Mouse (Mus musculus) MEL (cell line): ENCODE data around the gene Cyp2c23. TPM values are rescaled to one million over a fixed set of nuclear protein-coding genes. Genes with fewer than 3 reads are reported as not detected.
A peak's percentile ranks its signal among the peaks of the same experiment; 100 is the strongest.

Experiments
- DNase-seq: peaks from one replicate; pipeline ENCODE4 v3.0.0; 2011; ENCODE audit warnings: low read depth, low spot score
- H3K27ac ChIP-seq: 2 replicates; pipeline ENCODE4 v1.5.1; 2012; ENCODE audit warnings: low read depth, mild to moderate bottlenecking, control low read depth, low read length, moderate library complexity; ENCODE audit not compliant: control insufficient read depth
- H3K27me3 ChIP-seq, 2 experiments: fragments of 150-350 bp in 1 of 2; sonication (generic) in 1 of 2; 2 replicates each; pipeline ENCODE4 v1.6.1; 2012; ENCODE audit warnings: low read length in 2 of 2, mild to moderate bottlenecking in 2 of 2, improper control_type of control experiment in 1 of 2, moderate library complexity in 1 of 2; ENCODE audit not compliant: insufficient read depth in 2 of 2, control insufficient read depth in 1 of 2
- H3K36me3 ChIP-seq, 2 experiments: 2 replicates each; pipeline ENCODE4 v1.6.1; 2012 to 2014; ENCODE audit warnings: low read length in 2 of 2, improper control_type of control experiment in 1 of 2, inconsistent platforms in 1 of 2, mild to moderate bottlenecking in 1 of 2; ENCODE audit not compliant: insufficient read depth in 2 of 2, control insufficient read depth in 1 of 2
- H3K4me1 ChIP-seq, 2 experiments: fragments of 150-350 bp in 1 of 2; sonication (generic) in 1 of 2; 2 replicates each; pipeline ENCODE4 v1.6.1; 2012; ENCODE audit warnings: low read length in 2 of 2, improper control_type of control experiment in 1 of 2, mild to moderate bottlenecking in 1 of 2; ENCODE audit not compliant: insufficient read depth in 2 of 2, control insufficient read depth in 1 of 2
- H3K4me3 ChIP-seq, 2 experiments: fragments of 150-350 bp in 1 of 2; sonication (generic) in 1 of 2; 2 replicates each; pipeline ENCODE4 v1.5.1; 2012; ENCODE audit warnings: low read depth in 2 of 2, low read length in 2 of 2, mild to moderate bottlenecking in 2 of 2, moderate library complexity in 2 of 2, control low read depth in 1 of 2, improper control_type of control experiment in 1 of 2; ENCODE audit not compliant: control insufficient read depth in 1 of 2, insufficient read depth in 1 of 2
- H3K79me2 ChIP-seq: 2 replicates; pipeline ENCODE4 v1.6.1; 2012; ENCODE audit warnings: mild to moderate bottlenecking, low read length, moderate library complexity; ENCODE audit not compliant: control insufficient read depth, poor library complexity, insufficient read depth
- H3K9ac ChIP-seq: 2 replicates; pipeline ENCODE4 v1.6.1; 2012; ENCODE audit warnings: low read depth, mild to moderate bottlenecking, control low read depth, low read length, moderate library complexity; ENCODE audit not compliant: control insufficient read depth, poor library complexity, severe bottlenecking
- H3K9me3 ChIP-seq: fragments of 150-350 bp; sonication (generic); replicated peaks from 2 replicates; pipeline ENCODE4 v1.6.1; 2012; ENCODE audit warnings: mild to moderate bottlenecking, low read length, improper control_type of control experiment, moderate library complexity; ENCODE audit not compliant: insufficient read depth
- BHLHE40 ChIP-seq: IDR thresholded peaks from 2 replicates; pipeline ENCODE4 v1.6.1; 2012; ENCODE audit warnings: low read depth, mild to moderate bottlenecking, inconsistent platforms, low read length, improper control_type of control experiment, borderline replicate concordance
- CTCF ChIP-seq, 3 experiments: IDR thresholded peaks in 2 of 3; conservative IDR thresholded peaks in 1 of 3; 2 replicates each; pipeline ENCODE4 v1.5.1; 2011 to 2012; ENCODE audit warnings: low read length in 3 of 3, low read depth in 2 of 3, mild to moderate bottlenecking in 2 of 3, improper control_type of control experiment in 1 of 3, inconsistent platforms in 1 of 3, mixed read lengths in 1 of 3, moderate library complexity in 1 of 3; ENCODE audit not compliant: control insufficient read depth in 1 of 3, insufficient read depth in 1 of 3, poor library complexity in 1 of 3, severe bottlenecking in 1 of 3
- E2F4 ChIP-seq: IDR thresholded peaks from 2 replicates; pipeline ENCODE4 v1.6.1; 2011; ENCODE audit warnings: low read depth, low read length, improper control_type of control experiment, borderline replicate concordance
- EP300 ChIP-seq, 2 experiments: IDR thresholded peaks; 2 replicates each; pipeline ENCODE4 v1.6.1; 2011; ENCODE audit warnings: improper control_type of control experiment in 2 of 2, low read length in 2 of 2, low read depth in 1 of 2, mild to moderate bottlenecking in 1 of 2
- GABPA ChIP-seq: IDR thresholded peaks from 2 replicates; pipeline ENCODE4 v1.6.1; 2012; ENCODE audit warnings: low read depth, mild to moderate bottlenecking, inconsistent platforms, low read length, improper control_type of control experiment, moderate library complexity
- GATA1 ChIP-seq: IDR thresholded peaks from 2 replicates; pipeline ENCODE4 v1.6.1; 2011; ENCODE audit warnings: low read depth, low read length, improper control_type of control experiment
- HCFC1 ChIP-seq: IDR thresholded peaks from 2 replicates; pipeline ENCODE4 v1.6.1; 2012; ENCODE audit warnings: low read depth, mild to moderate bottlenecking, inconsistent platforms, low read length, improper control_type of control experiment, moderate library complexity
- KAT2A ChIP-seq: conservative IDR thresholded peaks from 2 replicates; pipeline ENCODE4 v1.6.1; 2012; ENCODE audit warnings: low read depth, low read length, improper control_type of control experiment, inconsistent platforms
- MAX ChIP-seq: IDR thresholded peaks from 2 replicates; pipeline ENCODE4 v1.6.1; 2011; ENCODE audit warnings: low read length, improper control_type of control experiment
- MAZ ChIP-seq: IDR thresholded peaks from 2 replicates; pipeline ENCODE4 v1.6.1; 2012; ENCODE audit warnings: low read depth, mild to moderate bottlenecking, inconsistent platforms, low read length, improper control_type of control experiment
- MEF2A ChIP-seq: IDR thresholded peaks from 2 replicates; pipeline ENCODE4 v1.6.1; 2014; ENCODE audit warnings: low read depth, mild to moderate bottlenecking, inconsistent platforms, low read length, improper control_type of control experiment; ENCODE audit not compliant: poor library complexity, insufficient replicate concordance, severe bottlenecking; ENCODE audit errors: extremely low read depth
- MXI1 ChIP-seq: IDR thresholded peaks from 2 replicates; pipeline ENCODE4 v1.6.1; 2011; ENCODE audit warnings: mild to moderate bottlenecking, low read depth, low read length, improper control_type of control experiment
- MYB ChIP-seq: IDR thresholded peaks from 2 replicates; pipeline ENCODE4 v1.6.1; 2011; ENCODE audit warnings: mild to moderate bottlenecking, low read depth, low read length, improper control_type of control experiment
- POLR2AphosphoS2 ChIP-seq: IDR thresholded peaks from 2 replicates; pipeline ENCODE4 v1.6.1; 2011; ENCODE audit warnings: low read length, improper control_type of control experiment
- POLR2AphosphoS5 ChIP-seq: IDR thresholded peaks from 2 replicates; pipeline ENCODE4 v1.6.1; 2012; ENCODE audit warnings: low read depth, borderline replicate concordance, mild to moderate bottlenecking, inconsistent platforms, low read length, moderate library complexity, mixed read lengths
- RCOR1 ChIP-seq: IDR thresholded peaks from 2 replicates; pipeline ENCODE4 v1.6.1; 2012; ENCODE audit warnings: low read depth, mild to moderate bottlenecking, inconsistent platforms, low read length, improper control_type of control experiment
- TBP ChIP-seq: IDR thresholded peaks from 2 replicates; pipeline ENCODE4 v1.8.0; 2011; ENCODE audit warnings: low read depth, low read length, improper control_type of control experiment
- TCF12 ChIP-seq: IDR thresholded peaks from 2 replicates; pipeline ENCODE4 v1.6.1; 2014; ENCODE audit warnings: low read depth, mild to moderate bottlenecking, inconsistent platforms, low read length, improper control_type of control experiment, moderate library complexity
- USF1 ChIP-seq: IDR thresholded peaks from 2 replicates; pipeline ENCODE4 v1.6.1; 2014; ENCODE audit warnings: low read depth, mild to moderate bottlenecking, inconsistent platforms, low read length, improper control_type of control experiment, moderate library complexity
- USF2 ChIP-seq, 2 experiments: IDR thresholded peaks; 2 replicates each; pipeline ENCODE4 v1.6.1; 2011 to 2012; ENCODE audit warnings: improper control_type of control experiment in 2 of 2, low read length in 2 of 2, borderline replicate concordance in 1 of 2, inconsistent platforms in 1 of 2, low read depth in 1 of 2, mild to moderate bottlenecking in 1 of 2; ENCODE audit not compliant: insufficient read depth in 1 of 2
- ZNF384 ChIP-seq: IDR thresholded peaks from 2 replicates; pipeline ENCODE4 v1.6.1; 2012; ENCODE audit warnings: low read depth, mild to moderate bottlenecking, inconsistent platforms, low read length, improper control_type of control experiment
- polyA plus RNA-seq, 2 experiments: library from polyadenylated mRNA; stranded (reverse) in 1 of 2; unstranded in 1 of 2; fragments of >175 nt in 1 of 2; fragments of >200 nt in 1 of 2; gene quantifications; 2 replicates each; pipeline versions ENCODE4 v1.2.1 to v1.2.4; 2012; ENCODE audit warnings: low replicate concordance in 2 of 2, low read depth in 1 of 2; ENCODE audit not compliant: insufficient read length in 2 of 2, insufficient read depth in 1 of 2, missing spikeins in 1 of 2
- total RNA-seq: library from RNA; depleted of rRNA; stranded (reverse); fragments of 300-350 nt; gene quantifications from 2 replicates; pipeline ENCODE4 v1.2.3, GENCODE M21; 2012

Gene Cyp2c23
- total and polyA plus RNA-seq, 3 experiments = not detected

- Histone ChIP-seq H3K27ac (no peak overlapping the region), H3K27me3 (peaks cover 0 to 3% of the 10 kb centered on the region in 2 experiments; a peak in 2 of 4 replicates), H3K9ac (no peak overlapping the region), H3K36me3 (no peaks in the 10 kb centered on the region), H3K79me2 (no peaks in the 10 kb centered on the region), H3K4me3 (no peak overlapping the region), H3K4me1 (peaks cover 0 to 3% of the 10 kb centered on the region in 2 experiments; a peak in 2 of 4 replicates)
- DNase-seq = peak; percentile 37
- no peak for TF ChIP-seq RCOR1
- TF ChIP-seq MEF2A = no peak
- TF ChIP-seq ZNF384 = no peak
- TF ChIP-seq CTCF (IDR thresholded peaks at IDR 0.05 in 2 of 3, conservative IDR thresholded peaks at IDR 0.05 in 1 of 3; ENCODE audit: control insufficient read depth in 1 of 3, insufficient read depth in 1 of 3, low read depth in 2 of 3, low read length in 3 of 3, poor library complexity in 1 of 3, severe bottlenecking in 1 of 3) = no peak
- TF ChIP-seq EP300 (IDR thresholded peaks at IDR 0.05; ENCODE audit: low read depth in 1 of 2, low read length in 2 of 2) = 0 out of 4 replicates have a peak, but pooled peaks of 1 of the 2 experiments have one; percentile 14
- TF ChIP-seq, all 39 proteins: peak for 1
- no peaks in the 10 kb centered on the region for H3K9me3 ChIP-seq
These were observed 15.1 kb downstream of the Cyp2c23 start for GRCm38 (mm10) chr19:44013862-44014261.

- no peaks in the 10 kb centered on the region for H3K36me3 ChIP-seq
- H3K27me3 ChIP-seq = peaks cover 3 to 5% of the 10 kb centered on the region in 2 experiments
- H3K9ac ChIP-seq = no peak overlapping the region
- H3K9me3 ChIP-seq = no peaks in the 10 kb centered on the region
- TF ChIP-seq GABPA (no peak), TBP (no peak), RCOR1 (no peak), POLR2AphosphoS5 (no peak), MXI1 (no peak), GATA1 (no peak), TCF12 (no peak), USF1 (no peak), BHLHE40 (no peak), MAX (no peak), USF2 (IDR thresholded peaks at IDR 0.05; ENCODE audit: borderline replicate concordance in 1 of 2, insufficient read depth in 1 of 2, low read depth in 1 of 2, low read length in 2 of 2) (no peak), MYB (no peak), E2F4 (no peak), HCFC1 (no peak), MAZ (no peak), KAT2A (no peak), POLR2AphosphoS2 (no peak)
- no peak overlapping the region for H3K27ac ChIP-seq
- H3K79me2 ChIP-seq = no peaks in the 10 kb centered on the region
- H3K4me3 ChIP-seq = no peak overlapping the region
- peaks cover 0 to 3% of the 10 kb centered on the region in 2 experiments; a peak in 2 of 4 replicates for H3K4me1 ChIP-seq
- DNase-seq = no peak
These were observed 20.2 kb downstream of the Cyp2c23 start for GRCm38 (mm10) chr19:44008784-44009183.
